Mouse (Mus musculus) heart, postnatal 0 days (tissue): ENCODE measurements at regions not wholly inside any gene's neighbourhood (a gene's known extent, or its start where the extent isn't known, plus 50 kb on each side); places are given as distances from the start of the nearest gene placed in this dataset.

Experiments used
- ATAC-seq: fragments of 200-750 bp; cut with Nextera tagmentation; 2 replicates; pipeline ENCODE4 v1.8.0; 2017; ENCODE audit warnings: low read depth, moderate number of reproducible peaks, moderate library complexity; ENCODE audit not compliant: insufficient read depth
- DNase-seq: peaks from one replicate; pipeline ENCODE4 v3.0.0-alpha.2; 2016; ENCODE audit warnings: low spot score
- H3K27ac ChIP-seq: fragments of 300-500 bp; sonication (generic); 2 replicates; pipeline ENCODE4 v1.5.1; 2014; ENCODE audit warnings: low read depth, mild to moderate bottlenecking
- H3K27me3 ChIP-seq: fragments of 300-500 bp; sonication (generic); 2 replicates; pipeline ENCODE4 v1.6.1; 2014; ENCODE audit warnings: low read length, mixed read lengths; ENCODE audit not compliant: control insufficient read depth, insufficient read depth
- H3K36me3 ChIP-seq: fragments of 300-500 bp; sonication (generic); replicated peaks from 2 replicates; pipeline ENCODE4 v1.6.1; 2014; ENCODE audit warnings: low read length, mixed read lengths; ENCODE audit not compliant: control insufficient read depth, insufficient read depth
- H3K4me1 ChIP-seq: fragments of 300-500 bp; sonication (generic); 2 replicates; pipeline ENCODE4 v1.6.1; 2014; ENCODE audit warnings: antibody characterized with exemption; ENCODE audit not compliant: control insufficient read depth, insufficient read depth
- H3K4me2 ChIP-seq: fragments of 300-500 bp; sonication (generic); 2 replicates; pipeline ENCODE4 v1.6.1; 2014; ENCODE audit warnings: low read depth, mild to moderate bottlenecking, low read length, moderate library complexity
- H3K4me3 ChIP-seq: fragments of 300-500 bp; sonication (generic); 2 replicates; pipeline ENCODE4 v1.5.1; 2014; ENCODE audit warnings: low read depth, low read length
- H3K9ac ChIP-seq: fragments of 300-500 bp; sonication (generic); replicated peaks from 2 replicates; pipeline ENCODE4 v1.6.1; 2014; ENCODE audit warnings: low read depth, low read length, mixed read lengths
- H3K9me3 ChIP-seq: fragments of 300-500 bp; sonication (generic); replicated peaks from 2 replicates; pipeline ENCODE4 v1.6.1; 2016; ENCODE audit warnings: low read length; ENCODE audit not compliant: control insufficient read depth
- CTCF ChIP-seq: IDR thresholded peaks from 2 replicates; pipeline ENCODE4 v1.5.1; 2016; ENCODE audit warnings: antibody characterized with exemption, control low read depth, low read depth
- EP300 ChIP-seq: IDR thresholded peaks from 2 replicates; pipeline ENCODE4 v1.6.1; 2016; ENCODE audit warnings: antibody characterized with exemption, low read depth
- WGBS: fragments of 180-500 bp; shearing (Covaris S2); extraction: QIAGEN DNeasy Blood & Tissue Kit; methylation state at CpG from one replicate; pipeline ENCODE4 v1.1.7; 2014; 5-methylcytosine and 5-hydroxymethylcytosine counted together

GRCm38 (mm10) chr12:26160861-26161615 is 254.0 kb downstream of the Rnf144a start:
- H3K4me3 ChIP-seq, result no peak overlapping the region
- H3K36me3 ChIP-seq, result no peaks in the 10 kb centered on the region
- H3K27ac ChIP-seq, result no peak overlapping the region
- no peak for DNase-seq
- no peak for TF ChIP-seq CTCF
- TF ChIP-seq EP300, result no peak
- H3K9ac ChIP-seq, result no peak overlapping the region
- no peaks in the 10 kb centered on the region for H3K27me3 ChIP-seq
- 80% methylated on average over 11 of the region's 11 CpGs for WGBS
- ATAC-seq, result no peak
- no peak overlapping the region for H3K4me2 ChIP-seq
- H3K4me1 ChIP-seq, result no peaks in the 10 kb centered on the region
- H3K9me3 ChIP-seq, result no peaks in the 10 kb centered on the region

DNA sequence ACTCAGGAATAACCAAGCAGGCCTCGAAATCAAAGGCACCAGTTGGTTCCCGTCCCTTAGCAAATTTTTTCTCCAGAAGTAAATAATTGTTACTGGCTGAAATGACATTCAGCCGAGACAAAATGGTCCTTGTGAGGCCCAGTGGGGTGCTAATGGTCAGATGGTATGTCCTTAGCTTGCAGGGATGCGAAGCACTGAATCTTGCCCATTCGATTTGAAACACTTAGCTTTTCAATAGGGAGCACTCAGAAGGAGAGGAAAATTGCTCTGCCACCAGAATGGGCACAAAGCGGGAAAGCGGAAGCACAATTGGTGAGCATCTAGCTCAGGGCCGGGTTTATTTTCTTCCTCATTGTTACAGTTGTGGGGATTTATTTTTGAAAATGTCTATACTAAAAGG is 262.1 kb downstream of the Rnf144a start:
- DNase-seq (no peak), ATAC-seq (no peak)
- 76% methylated on average over 8 of the region's 8 CpGs for WGBS
- Histone ChIP-seq H3K4me1 (no peaks in the 10 kb centered on the region), H3K9me3 (no peaks in the 10 kb centered on the region), H3K4me3 (no peak overlapping the region), H3K27me3 (no peaks in the 10 kb centered on the region), H3K4me2 (no peak overlapping the region), H3K27ac (no peak overlapping the region), H3K9ac (no peak overlapping the region), H3K36me3 (no peaks in the 10 kb centered on the region)
- no peak for TF ChIP-seq EP300
- TF ChIP-seq CTCF, result no peak

GRCm38 (mm10) chr12:26146336-26146735 is 268.7 kb downstream of the Rnf144a start:
- no peaks in the 10 kb centered on the region for H3K27me3 ChIP-seq
- 55% methylated on average over 3 of the region's 3 CpGs for WGBS
- no peak overlapping the region for H3K9ac ChIP-seq
- no peak overlapping the region for H3K27ac ChIP-seq
- H3K4me1 ChIP-seq, result no peaks in the 10 kb centered on the region
- no peaks in the 10 kb centered on the region for H3K9me3 ChIP-seq
- H3K36me3 ChIP-seq, result no peaks in the 10 kb centered on the region
- ATAC-seq (no peak), DNase-seq (no peak)
- no peak for TF ChIP-seq EP300
- TF ChIP-seq CTCF, result no peak
- no peak overlapping the region for H3K4me3 ChIP-seq
- H3K4me2 ChIP-seq, result no peak overlapping the region

DNA sequence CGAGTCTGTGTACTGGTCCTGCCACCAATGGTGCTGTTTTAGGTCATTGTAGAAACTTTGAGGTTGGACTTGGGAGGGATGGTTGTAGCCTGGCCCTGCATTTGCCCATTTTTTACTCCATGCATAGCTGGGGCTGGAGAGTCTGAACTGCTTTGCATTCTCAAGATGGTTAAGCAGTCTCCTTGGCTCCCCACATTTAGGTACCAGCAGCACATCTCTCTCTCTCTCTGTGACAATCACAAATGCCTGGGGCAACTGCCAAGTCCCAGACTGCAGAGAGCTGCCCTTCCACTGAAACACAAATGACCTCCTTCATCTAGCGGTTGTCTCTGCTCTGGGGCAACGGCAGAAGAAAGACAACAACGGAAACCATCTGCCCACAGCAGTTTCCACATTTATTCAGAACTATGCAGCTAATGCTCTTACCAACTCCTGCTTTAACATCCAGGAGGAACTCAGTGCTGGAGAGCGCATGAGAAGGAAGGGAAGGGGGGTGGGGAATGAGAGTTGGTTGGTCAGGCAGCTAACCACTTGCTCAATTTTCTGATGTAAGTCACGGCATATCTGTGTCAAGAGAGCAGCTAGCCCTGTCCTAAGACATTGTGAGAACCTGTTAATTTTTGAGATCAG is 269.9 kb downstream of the Rnf144a start:
- TF ChIP-seq EP300 (no peak), CTCF (no peak)
- no peaks in the 10 kb centered on the region for H3K9me3 ChIP-seq
- no peak overlapping the region for H3K27ac ChIP-seq
- no peaks in the 10 kb centered on the region for H3K36me3 ChIP-seq
- no peak for ATAC-seq
- no peak for DNase-seq
- no peak overlapping the region for H3K4me2 ChIP-seq
- no peaks in the 10 kb centered on the region for H3K4me1 ChIP-seq
- 46% methylated on average over 6 of the region's 6 CpGs for WGBS
- H3K4me3 ChIP-seq, result no peak overlapping the region
- H3K27me3 ChIP-seq, result no peaks in the 10 kb centered on the region
- H3K9ac ChIP-seq, result no peak overlapping the region

GRCm38 (mm10) chr12:26144616-26145015 is 270.4 kb downstream of the Rnf144a start:
- Histone ChIP-seq H3K27me3 (no peaks in the 10 kb centered on the region), H3K36me3 (no peaks in the 10 kb centered on the region), H3K9ac (no peak overlapping the region), H3K4me1 (no peaks in the 10 kb centered on the region), H3K4me2 (no peak overlapping the region), H3K9me3 (no peaks in the 10 kb centered on the region), H3K27ac (no peak overlapping the region), H3K4me3 (no peak overlapping the region)
- DNase-seq, result no peak
- WGBS, result 41% methylated on average over 3 of the region's 3 CpGs
- ATAC-seq, result no peak
- TF ChIP-seq EP300 (no peak), CTCF (no peak)

DNA sequence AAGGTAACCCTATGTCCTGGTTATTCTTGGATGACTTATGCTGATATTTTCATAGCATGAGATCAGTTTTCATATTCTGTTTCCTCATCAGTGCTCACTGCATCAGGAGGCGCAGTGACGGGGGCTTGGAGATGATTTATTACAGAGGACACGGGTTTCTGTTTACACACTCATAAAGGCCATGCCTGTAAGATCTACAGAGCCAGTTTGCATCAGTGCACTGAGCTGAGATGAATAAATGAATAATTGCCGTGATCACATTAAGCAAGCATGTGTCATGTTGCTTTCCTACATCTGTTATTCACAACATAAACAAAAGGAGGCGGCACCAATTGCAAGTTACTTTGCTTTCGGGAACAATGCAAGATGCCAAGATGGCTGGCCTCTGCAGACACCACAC is 271.6 kb downstream of the Rnf144a start:
- DNase-seq (no peak), ATAC-seq (no peak)
- TF ChIP-seq EP300 (no peak), CTCF (no peak)
- Histone ChIP-seq H3K9ac (no peak overlapping the region), H3K27ac (no peak overlapping the region), H3K9me3 (no peaks in the 10 kb centered on the region), H3K27me3 (no peaks in the 10 kb centered on the region), H3K4me2 (no peak overlapping the region), H3K4me3 (no peak overlapping the region), H3K36me3 (no peaks in the 10 kb centered on the region), H3K4me1 (no peaks in the 10 kb centered on the region)
- WGBS, result 79% methylated on average over 6 of the region's 6 CpGs
